Mouse (Mus musculus): ENCODE data around the gene Prkcg. TPM values are rescaled to one million over a fixed set of nuclear protein-coding genes. Genes with fewer than 3 reads are reported as not detected.

Prkcg gene
- polyA plus RNA-seq, 1 experiment from 2014 or later: 0.33 TPM

GRCm38 (mm10) chr7:3351536-3351935 lies 62.6 kb downstream of the Prkcg start:
- no peaks in the 10 kb centered on the region for H3K4me1 ChIP-seq (ENCODE audit: control insufficient read depth, insufficient read depth, low read length)
- H3K9me3 ChIP-seq (replicated peaks; ENCODE audit: control insufficient read depth, low read length): no peaks in the 10 kb centered on the region
- no peak overlapping the region for H3K4me3 ChIP-seq (ENCODE audit: low read length)
- no peak for ATAC-seq (replicated peaks; ENCODE audit: extremely low read depth, insufficient read depth, low FRiP score)
- H3K36me3 ChIP-seq (ENCODE audit: control insufficient read depth, insufficient read depth): no peaks in the 10 kb centered on the region
- WGBS: 82% methylated on average over 1 of the region's 1 CpGs
- no peak overlapping the region for H3K9ac ChIP-seq (ENCODE audit: low read length)
- no peaks in the 10 kb centered on the region for H3K27me3 ChIP-seq (ENCODE audit: control insufficient read depth, insufficient read depth, low read length)
- H3K27ac ChIP-seq (ENCODE audit: low read length): no peak overlapping the region
- no peak overlapping the region for H3K4me2 ChIP-seq (ENCODE audit: low read depth, low read length)

GRCm38 (mm10) chr7:3354850-3355249 lies 65.9 kb downstream of the Prkcg start:
- no peak overlapping the region for H3K9ac ChIP-seq (ENCODE audit: low read length)
- H3K27me3 ChIP-seq (ENCODE audit: control insufficient read depth, insufficient read depth, low read length): no peaks in the 10 kb centered on the region
- no peaks in the 10 kb centered on the region for H3K36me3 ChIP-seq (ENCODE audit: control insufficient read depth, insufficient read depth)
- H3K27ac ChIP-seq (ENCODE audit: low read length): no peak overlapping the region
- H3K4me2 ChIP-seq (ENCODE audit: low read depth, low read length): no peak overlapping the region
- no peak overlapping the region for H3K4me3 ChIP-seq (ENCODE audit: low read length)
- no peaks in the 10 kb centered on the region for H3K9me3 ChIP-seq (replicated peaks; ENCODE audit: control insufficient read depth, low read length)
- 83% methylated on average over 6 of the region's 6 CpGs for WGBS
- ATAC-seq (replicated peaks; ENCODE audit: extremely low read depth, insufficient read depth, low FRiP score): no peak
- H3K4me1 ChIP-seq (ENCODE audit: control insufficient read depth, insufficient read depth, low read length): no peaks in the 10 kb centered on the region

GRCm38 (mm10) chr7:3360678-3361077 lies 71.7 kb downstream of the Prkcg start:
- no peak overlapping the region for H3K4me3 ChIP-seq (ENCODE audit: low read length)
- no peaks in the 10 kb centered on the region for H3K9me3 ChIP-seq (replicated peaks; ENCODE audit: control insufficient read depth, low read length)
- no peaks in the 10 kb centered on the region for H3K4me1 ChIP-seq (ENCODE audit: control insufficient read depth, insufficient read depth, low read length)
- no peak overlapping the region for H3K9ac ChIP-seq (ENCODE audit: low read length)
- no peak overlapping the region for H3K4me2 ChIP-seq (ENCODE audit: low read depth, low read length)
- no peak for ATAC-seq (replicated peaks; ENCODE audit: extremely low read depth, insufficient read depth, low FRiP score)
- WGBS: 86% methylated on average over 1 of the region's 1 CpGs
- no peaks in the 10 kb centered on the region for H3K36me3 ChIP-seq (ENCODE audit: control insufficient read depth, insufficient read depth)
- H3K27ac ChIP-seq (ENCODE audit: low read length): no peak overlapping the region
- peaks cover 9% of the 10 kb centered on the region for H3K27me3 ChIP-seq (ENCODE audit: control insufficient read depth, insufficient read depth, low read length)

- no peak for ATAC-seq (replicated peaks; ENCODE audit: extremely low read depth, insufficient read depth, low FRiP score)
- Histone ChIP-seq H3K4me3 (ENCODE audit: low read length) (no peak overlapping the region; the same call in 1 of the 2 replicates), H3K9ac (ENCODE audit: low read length) (no peak overlapping the region), H3K27ac (ENCODE audit: low read length) (no peak overlapping the region), H3K4me2 (ENCODE audit: low read depth, low read length) (no peak overlapping the region), H3K9me3 (replicated peaks; ENCODE audit: control insufficient read depth, low read length) (no peaks in the 10 kb centered on the region), H3K36me3 (ENCODE audit: control insufficient read depth, insufficient read depth) (no peaks in the 10 kb centered on the region), H3K27me3 (ENCODE audit: control insufficient read depth, insufficient read depth, low read length) (peaks cover 33% of the 10 kb centered on the region), H3K4me1 (ENCODE audit: control insufficient read depth, insufficient read depth, low read length) (peaks cover 11% of the 10 kb centered on the region; the same call in 1 of the 2 replicates)
- 29% methylated on average over 11 of the region's 11 CpGs for WGBS
Observed at GRCm38 (mm10) chr7:3365547-3366279, 76.7 kb downstream of the Prkcg start.

- Histone ChIP-seq H3K4me1 (ENCODE audit: control insufficient read depth, insufficient read depth, low read length) (peaks cover 11% of the 10 kb centered on the region; the same call in 1 of the 2 replicates), H3K27ac (ENCODE audit: low read length) (no peak overlapping the region), H3K27me3 (ENCODE audit: control insufficient read depth, insufficient read depth, low read length) (peaks cover 33% of the 10 kb centered on the region), H3K9ac (ENCODE audit: low read length) (no peak overlapping the region), H3K4me3 (ENCODE audit: low read length) (peak overlapping the region; percentile 44), H3K9me3 (replicated peaks; ENCODE audit: control insufficient read depth, low read length) (no peaks in the 10 kb centered on the region), H3K4me2 (ENCODE audit: low read depth, low read length) (peak overlapping the region; percentile 73), H3K36me3 (ENCODE audit: control insufficient read depth, insufficient read depth) (no peaks in the 10 kb centered on the region)
- 5% methylated on average over 42 of the region's 42 CpGs for WGBS
- ATAC-seq (replicated peaks; ENCODE audit: extremely low read depth, insufficient read depth, low FRiP score): no peak
Observed at GRCm38 (mm10) chr7:3366705-3367516, 77.9 kb downstream of the Prkcg start.

- no peak for ATAC-seq (replicated peaks; ENCODE audit: extremely low read depth, insufficient read depth, low FRiP score)
- Histone ChIP-seq H3K9me3 (replicated peaks; ENCODE audit: control insufficient read depth, low read length) (no peaks in the 10 kb centered on the region), H3K27ac (ENCODE audit: low read length) (no peak overlapping the region), H3K4me2 (ENCODE audit: low read depth, low read length) (peak overlapping the region; percentile 73), H3K4me3 (ENCODE audit: low read length) (peak overlapping the region; percentile 44), H3K36me3 (ENCODE audit: control insufficient read depth, insufficient read depth) (no peaks in the 10 kb centered on the region), H3K9ac (ENCODE audit: low read length) (peak overlapping the region; percentile 25; the same call in 1 of the 2 replicates), H3K27me3 (ENCODE audit: control insufficient read depth, insufficient read depth, low read length) (peaks cover 33% of the 10 kb centered on the region), H3K4me1 (ENCODE audit: control insufficient read depth, insufficient read depth, low read length) (peaks cover 11% of the 10 kb centered on the region; the same call in 1 of the 2 replicates)
- WGBS: 8% methylated on average over 10 of the region's 11 CpGs
Observed at GRCm38 (mm10) chr7:3367569-3367968, 78.6 kb downstream of the Prkcg start.

- no peak overlapping the region for H3K27ac ChIP-seq (ENCODE audit: low read length)
- H3K36me3 ChIP-seq (ENCODE audit: control insufficient read depth, insufficient read depth): no peaks in the 10 kb centered on the region
- H3K9ac ChIP-seq (ENCODE audit: low read length): no peak overlapping the region
- 27% methylated on average over 12 of the region's 12 CpGs for WGBS
- peaks cover 11% of the 10 kb centered on the region; the same call in 1 of the 2 replicates for H3K4me1 ChIP-seq (ENCODE audit: control insufficient read depth, insufficient read depth, low read length)
- peaks cover 33% of the 10 kb centered on the region for H3K27me3 ChIP-seq (ENCODE audit: control insufficient read depth, insufficient read depth, low read length)
- no peak overlapping the region for H3K4me3 ChIP-seq (ENCODE audit: low read length)
- H3K4me2 ChIP-seq (ENCODE audit: low read depth, low read length): peak overlapping the region; percentile 73; the same call in 1 of the 2 replicates
- H3K9me3 ChIP-seq (replicated peaks; ENCODE audit: control insufficient read depth, low read length): no peaks in the 10 kb centered on the region
- no peak for ATAC-seq (replicated peaks; ENCODE audit: extremely low read depth, insufficient read depth, low FRiP score)
Observed at GRCm38 (mm10) chr7:3368311-3368710, 79.3 kb downstream of the Prkcg start.

GRCm38 (mm10) chr7:3369189-3369588 lies 80.2 kb downstream of the Prkcg start:
- ATAC-seq (replicated peaks; ENCODE audit: extremely low read depth, insufficient read depth, low FRiP score): no peak
- WGBS: 61% methylated on average over 6 of the region's 6 CpGs

GRCm38 (mm10) chr7:3370407-3370806 lies 81.4 kb downstream of the Prkcg start:
- Histone ChIP-seq H3K4me1 (ENCODE audit: control insufficient read depth, insufficient read depth, low read length) (peaks cover 11% of the 10 kb centered on the region; the same call in 1 of the 2 replicates), H3K36me3 (ENCODE audit: control insufficient read depth, insufficient read depth) (no peaks in the 10 kb centered on the region), H3K4me2 (ENCODE audit: low read depth, low read length) (no peak overlapping the region), H3K4me3 (ENCODE audit: low read length) (no peak overlapping the region), H3K9ac (ENCODE audit: low read length) (no peak overlapping the region), H3K27me3 (ENCODE audit: control insufficient read depth, insufficient read depth, low read length) (peaks cover 26% of the 10 kb centered on the region), H3K27ac (ENCODE audit: low read length) (no peak overlapping the region), H3K9me3 (replicated peaks; ENCODE audit: control insufficient read depth, low read length) (no peaks in the 10 kb centered on the region)
- ATAC-seq (replicated peaks; ENCODE audit: extremely low read depth, insufficient read depth, low FRiP score): no peak
- 45% methylated on average over 4 of the region's 4 CpGs for WGBS

More at GRCm38 (mm10) chr7:3369189-3369588, 80.2 kb downstream of the Prkcg start:
- no peak overlapping the region for H3K4me2 ChIP-seq (ENCODE audit: low read depth, low read length)
- no peaks in the 10 kb centered on the region for H3K36me3 ChIP-seq (ENCODE audit: control insufficient read depth, insufficient read depth)
- H3K9ac ChIP-seq (ENCODE audit: low read length): no peak overlapping the region
- no peaks in the 10 kb centered on the region for H3K9me3 ChIP-seq (replicated peaks; ENCODE audit: control insufficient read depth, low read length)
- H3K4me3 ChIP-seq (ENCODE audit: low read length): no peak overlapping the region
- H3K4me1 ChIP-seq (ENCODE audit: control insufficient read depth, insufficient read depth, low read length): peaks cover 11% of the 10 kb centered on the region; the same call in 1 of the 2 replicates
- no peak overlapping the region for H3K27ac ChIP-seq (ENCODE audit: low read length)
- H3K27me3 ChIP-seq (ENCODE audit: control insufficient read depth, insufficient read depth, low read length): peaks cover 33% of the 10 kb centered on the region
